Mouse (Mus musculus) cerebellum, postnatal 10 days (tissue): ENCODE data around the gene Trim2.
A peak's percentile ranks its signal among the peaks of the same experiment; 100 is the strongest.

Experiments used
- DNase-seq, 2 experiments: peaks; one replicate each; pipeline ENCODE4 v3.0.0; 2021; ENCODE audit warnings: mixed read lengths in 2 of 2

Gene Trim2

DNA sequence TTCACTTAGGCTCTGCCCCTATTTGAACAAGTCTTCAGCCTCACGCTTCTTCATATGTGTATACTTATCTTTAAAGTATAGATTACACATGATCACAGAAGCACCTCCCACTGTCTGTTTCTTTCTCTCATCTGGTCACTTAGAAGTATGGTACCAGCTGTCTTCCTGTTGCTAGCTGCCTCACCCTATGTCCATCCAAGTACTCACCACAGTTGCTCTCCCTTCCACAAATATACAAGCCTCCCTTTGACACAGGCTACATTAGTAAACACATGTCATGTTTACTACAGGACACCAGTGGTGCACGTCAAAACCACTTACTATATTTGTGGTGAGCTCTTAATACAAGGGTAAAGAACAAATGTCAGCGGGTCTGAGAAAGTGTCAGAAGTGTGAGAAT is 175.3 kb downstream of the Trim2 start:
- DNase-seq = no peak

DNA sequence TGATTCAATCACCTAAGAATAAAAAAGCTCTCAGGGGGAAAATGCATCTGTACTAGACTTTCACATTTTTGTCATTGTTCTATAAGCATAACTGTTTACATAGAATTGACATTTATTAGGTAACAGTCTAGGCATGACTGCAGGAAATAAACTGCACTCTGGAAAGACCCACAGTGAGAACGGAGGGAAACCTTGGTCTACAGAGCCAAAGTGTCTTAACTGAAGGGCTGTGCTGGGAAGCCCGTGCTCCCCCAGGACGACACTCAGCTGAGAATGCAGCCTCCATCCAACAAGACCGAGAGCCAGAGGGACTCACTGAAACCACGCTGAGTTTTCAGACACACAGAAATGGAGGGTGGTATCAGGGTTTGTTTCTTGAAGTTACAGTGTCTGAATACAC is 175.9 kb downstream of the Trim2 start:
- DNase-seq = no peak

DNA sequence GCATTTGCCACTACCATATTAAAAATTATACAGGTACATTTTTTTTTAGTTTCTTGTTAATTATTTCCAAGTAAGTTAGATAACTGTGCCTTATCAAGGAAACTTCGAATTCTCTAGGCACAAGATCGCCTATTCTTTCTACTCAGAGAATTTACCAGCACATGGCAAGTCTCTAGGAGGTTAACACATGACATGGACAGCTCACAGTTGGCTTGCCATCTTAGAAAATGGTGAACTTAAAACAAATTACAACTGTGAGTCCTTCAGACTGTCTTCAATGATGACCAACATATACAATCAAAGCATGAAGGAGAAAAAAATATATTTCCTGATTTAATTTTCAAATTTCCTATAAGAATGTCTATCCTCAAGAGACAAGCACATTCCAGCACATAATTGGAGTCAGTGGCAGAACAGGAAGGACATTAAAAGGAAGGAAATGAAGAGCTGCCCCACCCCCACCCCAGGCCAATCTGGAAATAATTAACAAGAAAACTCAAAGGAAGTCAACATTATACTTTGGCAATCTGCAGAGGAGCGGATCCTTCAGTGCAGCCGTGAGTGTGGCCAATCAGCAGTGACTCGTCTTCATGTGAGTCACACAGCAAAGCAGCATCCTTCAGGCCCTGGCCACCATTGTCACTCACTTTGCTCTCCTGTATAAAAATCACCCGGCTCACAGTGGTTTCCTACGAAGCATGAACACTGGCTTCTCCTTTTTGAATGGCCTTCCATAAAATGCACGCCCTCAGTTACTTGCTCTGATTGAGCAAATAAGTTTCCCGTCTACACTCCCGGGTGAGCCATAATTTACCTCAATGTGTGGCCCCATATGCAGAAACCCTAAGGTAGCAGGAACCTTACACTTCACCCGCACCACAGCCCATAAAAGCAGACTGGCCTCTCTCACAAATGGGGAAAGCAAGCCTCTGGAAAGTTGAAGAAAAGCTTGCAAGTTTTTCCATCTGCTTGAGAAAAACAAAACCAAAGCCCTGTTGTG is 177.5 kb downstream of the Trim2 start:
- no peak for DNase-seq

GRCm38 (mm10) chr3:84127431-84127830 is 179.2 kb downstream of the Trim2 start:
- no peak for DNase-seq

DNA sequence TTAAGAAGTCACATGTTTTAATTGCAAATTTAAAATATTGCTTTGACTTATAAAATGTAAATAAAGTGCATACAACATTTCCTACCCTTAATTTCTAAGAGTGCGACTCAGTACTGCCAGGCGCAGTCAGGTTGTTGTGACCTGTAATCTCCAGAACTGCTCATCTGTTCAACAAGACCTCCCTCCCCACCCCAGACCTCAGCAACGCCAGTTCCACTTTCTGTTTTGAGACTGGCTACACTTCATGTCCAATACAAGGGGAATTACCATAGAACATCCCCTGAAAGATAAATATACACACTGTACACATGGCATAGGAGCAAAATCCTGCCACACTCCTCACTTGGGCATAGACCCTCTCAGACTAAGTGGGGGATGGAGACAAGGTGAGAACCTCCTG is 180.0 kb downstream of the Trim2 start:
- no peak for DNase-seq

DNA sequence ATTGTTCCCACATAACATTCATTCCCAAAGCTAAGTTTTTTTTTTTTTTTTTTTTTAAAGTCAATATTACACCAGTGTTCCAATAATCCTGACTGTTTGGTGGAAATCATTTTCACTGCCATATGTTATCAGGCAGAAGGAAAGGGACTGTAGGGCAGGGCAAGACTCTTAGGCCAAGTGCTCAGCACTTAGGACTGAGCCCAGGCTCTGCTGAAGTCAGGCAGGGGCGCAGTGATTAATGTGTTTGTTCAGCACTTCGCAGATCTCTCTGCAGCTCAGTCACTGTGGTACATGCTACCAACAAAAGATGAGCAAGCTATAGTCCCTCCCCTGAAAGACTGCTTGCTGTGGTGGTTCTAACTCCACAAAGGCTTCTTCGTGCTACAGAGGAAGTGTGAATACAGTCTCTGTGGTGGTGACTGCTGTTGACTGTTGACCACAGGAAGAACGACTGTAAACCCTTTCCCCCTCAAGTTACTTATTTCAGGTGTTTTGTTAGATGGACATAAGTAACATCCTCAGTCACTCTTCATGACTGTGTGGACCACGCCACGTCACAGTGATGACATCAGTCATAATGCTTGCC is 180.9 kb downstream of the Trim2 start:
- no peak for DNase-seq

DNA sequence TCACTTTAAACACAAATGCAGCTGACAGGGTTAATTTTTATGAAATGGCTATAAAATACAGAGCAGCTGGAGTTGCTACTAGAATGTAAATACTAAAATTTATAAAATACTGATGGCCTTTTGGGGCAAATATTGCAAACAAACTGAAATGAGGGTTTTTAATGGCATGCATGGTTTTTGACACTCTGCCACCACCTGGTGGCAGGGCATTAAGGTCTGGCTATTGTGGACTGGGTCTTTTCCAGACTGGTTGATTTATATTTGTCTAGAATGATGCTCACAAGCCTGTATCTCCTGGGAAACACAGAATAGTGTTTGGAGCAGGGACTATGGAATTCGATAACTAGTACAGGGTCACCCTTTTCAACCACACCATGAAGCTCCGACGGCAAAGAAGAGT is 183.2 kb downstream of the Trim2 start:
- peak; percentile 34 to 40 for DNase-seq

DNA sequence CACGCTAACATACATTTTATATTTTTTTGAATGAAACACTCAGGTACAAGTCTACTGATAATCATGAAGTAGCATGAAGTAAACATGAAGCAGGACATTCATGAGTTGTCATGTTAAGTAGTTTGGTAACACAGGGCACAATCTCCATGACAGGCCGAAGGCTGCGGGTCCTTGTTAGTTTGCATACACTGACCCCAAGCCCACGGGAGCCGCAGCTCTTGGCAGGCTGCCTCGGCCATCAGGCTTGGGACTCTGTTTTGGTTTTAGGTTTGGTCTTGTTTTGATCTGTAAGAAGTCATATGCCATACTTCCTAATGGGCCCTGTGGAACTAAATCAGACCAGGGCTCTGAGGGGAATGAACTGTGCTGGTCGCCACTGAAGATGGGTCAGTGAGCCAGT is 188.0 kb downstream of the Trim2 start:
- peak; percentile 17 to 34 for DNase-seq

DNA sequence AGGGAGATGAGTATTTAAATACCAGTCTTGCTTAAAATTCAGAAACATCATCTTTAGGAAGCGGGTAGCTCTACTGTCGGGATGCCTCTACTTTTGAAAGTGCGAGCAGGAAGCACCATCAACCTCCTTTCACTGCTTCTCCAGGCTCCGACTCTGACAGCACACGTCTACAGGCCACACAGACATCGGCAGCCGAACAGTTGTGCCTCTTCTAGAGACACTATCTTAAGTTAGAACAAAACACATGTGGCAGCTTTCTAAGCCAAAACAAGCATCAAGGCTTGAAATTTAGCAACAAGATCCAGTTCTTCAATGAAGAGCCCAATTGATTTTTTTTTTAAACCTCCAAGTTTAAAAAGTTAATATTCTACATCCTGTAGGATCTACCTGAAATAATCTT is 188.5 kb downstream of the Trim2 start:
- DNase-seq = no peak
